ENCODE assay signal across 14 mouse cellular contexts in the genomic region with DNA sequence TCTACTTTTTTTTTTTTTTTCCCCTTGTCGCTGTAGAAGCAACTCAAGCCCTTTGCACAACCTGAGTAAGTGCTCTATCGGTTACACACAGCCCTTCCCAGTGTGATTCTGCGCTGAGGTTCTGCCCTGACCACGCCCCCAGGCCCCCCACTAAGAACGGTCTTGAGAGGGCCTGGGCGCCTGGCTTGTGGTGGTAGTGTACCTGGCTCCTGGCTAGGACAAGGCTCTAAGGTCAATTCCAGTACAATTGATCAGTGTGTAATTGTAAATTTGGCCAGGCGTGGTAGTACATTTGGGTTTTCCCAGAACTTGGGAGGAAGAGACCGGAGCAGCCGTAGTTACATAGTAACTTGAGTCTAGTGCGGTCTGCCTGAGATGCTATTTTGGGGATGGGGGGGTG. TPM values are rescaled to one million over a fixed set of nuclear protein-coding genes. Genes with fewer than 3 reads are reported as not detected.
DNase-seq lines count a peak whose midpoint lies in the region; ATAC-seq and TF ChIP-seq lines count a peak whose summit lies in the region.
"Had no signal": no experiment of that assay in that cellular context is flagged by ENCODE, and none has a peak within 500 bp of the region (broad histone marks: within the 10 kb centered on the region; RNA-seq: fewer than 3 reads in every experiment).

No protein-coding gene starts in this region.

- no peak for TF ChIP-seq CTCF in testis, adult 2 months (IDR thresholded peaks at IDR 0.05; ENCODE audit: control insufficient read depth, insufficient read depth, insufficient replicate concordance, low read depth, low read length)
- no peak for TF ChIP-seq CTCF in intestine, postnatal 0 days (IDR thresholded peaks at IDR 0.05; ENCODE audit: low read depth)

- H3K4me2 ChIP-seq in hindbrain, embryonic 15.5 days: no peak overlapping the region
- H3K4me2 ChIP-seq in hindbrain, embryonic 16.5 days (ENCODE audit: low read length): no peak overlapping the region
- H3K4me2 ChIP-seq in intestine, postnatal 0 days (replicated peaks; ENCODE audit: low read depth): peak overlapping the region; percentile 71

- no peak overlapping the region for H3K4me3 ChIP-seq in hindbrain, embryonic 15.5 days
- no peak overlapping the region for H3K4me3 ChIP-seq in hindbrain, embryonic 16.5 days (ENCODE audit: low read length)
- no peak overlapping the region for H3K4me3 ChIP-seq in testis, adult 2 months (ENCODE audit: control insufficient read depth, low read depth, low read length)
- H3K4me3 ChIP-seq in intestine, postnatal 0 days (ENCODE audit: low read depth, low read length): 0 out of 2 replicates have a peak overlapping the region, but pooled peaks have one; percentile 9

- no peak for TF ChIP-seq POLR2A in testis, adult 2 months (IDR thresholded peaks at IDR 0.05; ENCODE audit: control insufficient read depth, low read depth, low read length)

- no peaks in the 10 kb centered on the region for H3K9me3 ChIP-seq in hindbrain, embryonic 15.5 days
- no peaks in the 10 kb centered on the region for H3K9me3 ChIP-seq in hindbrain, embryonic 16.5 days (ENCODE audit: control insufficient read depth, low read length)
- H3K9me3 ChIP-seq in intestine, postnatal 0 days (ENCODE audit: control insufficient read depth): no peaks in the 10 kb centered on the region
- H3K9me3 ChIP-seq: forebrain, embryonic 12.5 days; neural tube, embryonic 12.5 days had no signal

- peak overlapping the region; percentile 96; the same call in 1 of the 2 replicates for H3K27ac ChIP-seq in hindbrain, embryonic 15.5 days (replicated peaks)
- H3K27ac ChIP-seq in hindbrain, embryonic 16.5 days (ENCODE audit: low read depth, low read length): no peak overlapping the region; the same call in 1 of the 2 replicates
- H3K27ac ChIP-seq in testis, adult 2 months (ENCODE audit: control insufficient read depth, insufficient read depth, low read depth, low read length): 0 out of 2 replicates have a peak overlapping the region, but pooled peaks have one; percentile 10
- H3K27ac ChIP-seq in intestine, postnatal 0 days (ENCODE audit: low read depth, low read length): peak overlapping the region; percentile 61

- peaks cover 30% of the 10 kb centered on the region for H3K4me1 ChIP-seq in hindbrain, embryonic 15.5 days (replicated peaks)
- peaks cover 25% of the 10 kb centered on the region for H3K4me1 ChIP-seq in hindbrain, embryonic 16.5 days (ENCODE audit: control insufficient read depth, insufficient read depth, low read depth, low read length)
- peaks cover 36% of the 10 kb centered on the region for H3K4me1 ChIP-seq in testis, adult 2 months (ENCODE audit: control insufficient read depth, insufficient read depth, low read length)
- peaks cover 11% of the 10 kb centered on the region; the same call in 1 of the 2 replicates for H3K4me1 ChIP-seq in intestine, postnatal 0 days (replicated peaks; ENCODE audit: control insufficient read depth, insufficient read depth, low read length)

- DNase-seq in testis, postnatal 10 days (ENCODE audit: low spot score): no peak
- no peak for DNase-seq in frontal cortex, postnatal 36 days (ENCODE audit: low spot score in 2 of 2)
- DNase-seq in embryo, embryonic 9.5 days (ENCODE audit: extremely low spot score): no peak
- DNase-seq: adrenal gland, postnatal 36 days; cerebellum, postnatal 36 days; heart, adult 11 months; lung, postnatal 36 days; right cerebral cortex, postnatal 4 days had no signal

- no peaks in the 10 kb centered on the region; the same call in 1 of the 2 replicates for H3K36me3 ChIP-seq in hindbrain, embryonic 15.5 days
- H3K36me3 ChIP-seq in hindbrain, embryonic 16.5 days (ENCODE audit: control insufficient read depth, insufficient read depth, low read length): peaks cover 6% of the 10 kb centered on the region
- no peaks in the 10 kb centered on the region for H3K36me3 ChIP-seq in testis, adult 2 months (ENCODE audit: control insufficient read depth, insufficient read depth, low read length)
- peaks cover 11% of the 10 kb centered on the region; the same call in 1 of the 2 replicates for H3K36me3 ChIP-seq in intestine, postnatal 0 days (ENCODE audit: control insufficient read depth, insufficient read depth)

- H3K9ac ChIP-seq in hindbrain, embryonic 15.5 days: no peak overlapping the region
- no peak overlapping the region for H3K9ac ChIP-seq in hindbrain, embryonic 16.5 days (ENCODE audit: low read depth, low read length)
- no peak overlapping the region for H3K9ac ChIP-seq in intestine, postnatal 0 days (ENCODE audit: low read depth, low read length)
- H3K9ac ChIP-seq: neural tube, embryonic 12.5 days had no signal

- 54% methylated on average over 10 of the region's 10 CpGs for WGBS in hindbrain, embryonic 15.5 days
- 49% methylated on average over 10 of the region's 10 CpGs for WGBS in hindbrain, embryonic 16.5 days
- 23% methylated on average over 10 of the region's 10 CpGs for WGBS in intestine, postnatal 0 days

- no peaks in the 10 kb centered on the region for H3K27me3 ChIP-seq in hindbrain, embryonic 15.5 days
- no peaks in the 10 kb centered on the region for H3K27me3 ChIP-seq in hindbrain, embryonic 16.5 days (replicated peaks; ENCODE audit: control insufficient read depth, insufficient read depth, low read length)
- no peaks in the 10 kb centered on the region for H3K27me3 ChIP-seq in testis, adult 2 months (ENCODE audit: control insufficient read depth, insufficient read depth, low read length)
- H3K27me3 ChIP-seq in intestine, postnatal 0 days (replicated peaks; ENCODE audit: control insufficient read depth, insufficient read depth, low read length): no peaks in the 10 kb centered on the region

- ATAC-seq in hindbrain, embryonic 15.5 days (ENCODE audit: low FRiP score, low read depth): no peak
- ATAC-seq in hindbrain, embryonic 16.5 days: no peak
- no peak for ATAC-seq in intestine, postnatal 0 days

RNA-seq across cellular contexts. Expression of gene Mpnd, which starts 1.4 kb away (rescaled TPM):
- polyA plus RNA-seq in hindbrain, embryonic 15.5 days (2015; fragmentation: Nextera tagmentation; extraction: Ambion mirVana): 145 and 149 TPM in 2 replicates
- 119 and 127 TPM in 2 replicates for polyA plus RNA-seq in hindbrain, embryonic 16.5 days (2015; fragmentation: Nextera tagmentation; extraction: Ambion mirVana)
- 12.7 and 13.1 TPM in 2 replicates for polyA plus RNA-seq in testis, adult 2 months (2012; rRNA removed)
- polyA plus RNA-seq in intestine, postnatal 0 days (2015; fragmentation: Nextera tagmentation; extraction: Ambion mirVana): 41.4 and 43.0 TPM in 2 replicates

RNA-seq across cellular contexts. Expression of gene Stap2, which starts 1.6 kb away (rescaled TPM):
- 6.2 and 6.5 TPM in 2 replicates for polyA plus RNA-seq in hindbrain, embryonic 15.5 days (2015; fragmentation: Nextera tagmentation; extraction: Ambion mirVana)
- polyA plus RNA-seq in hindbrain, embryonic 16.5 days (2015; fragmentation: Nextera tagmentation; extraction: Ambion mirVana): 6.5 and 6.8 TPM in 2 replicates
- 18.4 and 19.1 TPM in 2 replicates for polyA plus RNA-seq in testis, adult 2 months (2012; rRNA removed)
- 82.8 and 84.5 TPM in 2 replicates for polyA plus RNA-seq in intestine, postnatal 0 days (2015; fragmentation: Nextera tagmentation; extraction: Ambion mirVana)

RNA-seq across cellular contexts. Expression of gene Fsd1, which starts 20.6 kb away (rescaled TPM):
- 193 and 215 TPM in 2 replicates for polyA plus RNA-seq in hindbrain, embryonic 15.5 days (2015; fragmentation: Nextera tagmentation; extraction: Ambion mirVana)
- polyA plus RNA-seq in hindbrain, embryonic 16.5 days (2015; fragmentation: Nextera tagmentation; extraction: Ambion mirVana): 227 and 252 TPM in 2 replicates
- polyA plus RNA-seq in testis, adult 2 months (2012; rRNA removed): 2.3 and 2.4 TPM in 2 replicates
- 3.6 and 4.2 TPM in 2 replicates for polyA plus RNA-seq in intestine, postnatal 0 days (2015; fragmentation: Nextera tagmentation; extraction: Ambion mirVana)

RNA-seq across cellular contexts. Expression of gene Sh3gl1, which starts 29.5 kb away (rescaled TPM):
- 108 and 111 TPM in 2 replicates for polyA plus RNA-seq in hindbrain, embryonic 15.5 days (2015; fragmentation: Nextera tagmentation; extraction: Ambion mirVana)
- 106 and 112 TPM in 2 replicates for polyA plus RNA-seq in hindbrain, embryonic 16.5 days (2015; fragmentation: Nextera tagmentation; extraction: Ambion mirVana)
- 91.9 and 105 TPM in 2 replicates for polyA plus RNA-seq in testis, adult 2 months (2012; rRNA removed)
- polyA plus RNA-seq in intestine, postnatal 0 days (2015; fragmentation: Nextera tagmentation; extraction: Ambion mirVana): 92.3 and 97.0 TPM in 2 replicates

RNA-seq across cellular contexts. Expression of gene Chaf1a, which starts 33.3 kb away (rescaled TPM):
- 7.6 and 7.8 TPM in 2 replicates for polyA plus RNA-seq in hindbrain, embryonic 15.5 days (2015; fragmentation: Nextera tagmentation; extraction: Ambion mirVana)
- 4.5 and 6.7 TPM in 2 replicates for polyA plus RNA-seq in hindbrain, embryonic 16.5 days (2015; fragmentation: Nextera tagmentation; extraction: Ambion mirVana)
- 70.3 and 71.8 TPM in 2 replicates for polyA plus RNA-seq in testis, adult 2 months (2012; rRNA removed)
- polyA plus RNA-seq in intestine, postnatal 0 days (2015; fragmentation: Nextera tagmentation; extraction: Ambion mirVana): 4.8 and 5.2 TPM in 2 replicates

Comparison
In these comparisons a context has a peak if more than half of its experiments do, and no peak if none do; other contexts are left out.
1. RNA of gene Fsd1, which starts 20.6 kb away (polyA plus RNA-seq): 227 to 252 TPM in hindbrain, embryonic 16.5 days and 193 to 215 TPM in hindbrain, embryonic 15.5 days; 3.6 to 4.2 TPM in intestine, postnatal 0 days and 2.3 to 2.4 TPM in testis, adult 2 months; every median in the first group is over 10 times any median in the second.